Comparison of ENCODE assay signal across 20 mouse cellular contexts in genomic region chr6:115966227-115966966, GRCm38 (mm10). TPM values are rescaled to one million over a fixed set of nuclear protein-coding genes. Genes with fewer than 3 reads are reported as not detected.
DNase-seq lines count a peak whose midpoint lies in the region; TF ChIP-seq lines count a peak whose summit lies in the region.
"Had no signal": no experiment of that assay in that cellular context is flagged by ENCODE, and none has a peak within 500 bp of the region (broad histone marks: within the 10 kb centered on the region; RNA-seq: fewer than 3 reads in every experiment).

No protein-coding gene starts in this region.

- peak overlapping the region; percentile 24; the same call in 1 of the 2 replicates for H3K27ac ChIP-seq in gastrocnemius, adult 2 months
- H3K27ac ChIP-seq: hindbrain, embryonic 12.5 days; hindbrain, embryonic 15.5 days had no signal

- peak; percentile 51 for DNase-seq in cerebellum, adult 11-12 months
- no peak for DNase-seq in cerebellum, postnatal 36 days
- no peak for DNase-seq in gastrocnemius, adult 2 months
- no peak for DNase-seq in gastrocnemius, postnatal 10 days
- peak; percentile 34 for DNase-seq in brain, adult 2 months (ENCODE audit: low read depth, low spot score)
- no peak for DNase-seq in frontal cortex, postnatal 10 days (ENCODE audit: low spot score in 2 of 2)
- DNase-seq: adrenal gland, postnatal 10 days; adrenal gland, postnatal 36 days; B cell, adult 2 months; forebrain, postnatal 0 days; gastrocnemius, postnatal 14 days; heart, adult 11 months; kidney, adult 2 months had no signal

- intact Hi-C loops in gastrocnemius, adult 2 months (cut with DNase I): no loop called here

- H3K4me3 ChIP-seq in gastrocnemius, adult 2 months: no peak overlapping the region
- H3K4me3 ChIP-seq: hindbrain, embryonic 12.5 days; hindbrain, embryonic 15.5 days had no signal

- no peak for TF ChIP-seq CTCF in gastrocnemius, adult 2 months (IDR thresholded peaks at IDR 0.05)

RNA-seq across cellular contexts. Expression of gene H1foo, which starts 21.7 kb away (rescaled TPM):
- total RNA-seq in gastrocnemius, adult 2 months (2021): not detected
- total RNA-seq in gastrocnemius, postnatal 10 days (2021): not detected
- total RNA-seq: adrenal gland, adult 18-20 months; adrenal gland, postnatal 10 days; adrenal gland, postnatal 36 days; forebrain, postnatal 0 days; gastrocnemius, postnatal 14 days; gastrocnemius, postnatal 4 days; heart, adult 8-10 months; heart, postnatal 25 days; hematopoietic stem cell, adult 5-6 weeks had no signal

RNA-seq across cellular contexts. Expression of gene Plxnd1, which starts 28.4 kb away (rescaled TPM):
- 10 to 100 TPM; 14.7 to 26.7 TPM for total RNA-seq in gastrocnemius, adult 2 months (2021)
- total RNA-seq in gastrocnemius, postnatal 10 days (2021): 100 to 1,000 TPM in 1 of 2 experiments, 10 to 100 TPM in 1; 90.1 to 127 TPM

RNA-seq across cellular contexts. Expression of gene Rho, which starts 34.8 kb away (rescaled TPM):
- under 1 TPM in 1 of 2 experiments, not detected in 1; 0.06 TPM for total RNA-seq in gastrocnemius, adult 2 months (2021)
- under 1 TPM; 0.19 to 0.32 TPM for total RNA-seq in gastrocnemius, postnatal 10 days (2021)
- total RNA-seq: heart, adult 8-10 months had no signal

Comparison
In these comparisons a context has a peak if more than half of its experiments do, and no peak if none do; other contexts are left out.
1. DNase-seq: peak in cerebellum, adult 11-12 months (single experiment) and brain, adult 2 months (single experiment); none in cerebellum, postnatal 36 days (0 of 2), gastrocnemius, adult 2 months (single experiment), gastrocnemius, postnatal 10 days (single experiment) and frontal cortex, postnatal 10 days (0 of 2).